Mouse (Mus musculus) gastrocnemius, adult 8-10 months (tissue): ENCODE data around the gene Hcrtr1. TPM values are rescaled to one million over a fixed set of nuclear protein-coding genes. Genes with fewer than 3 reads are reported as not detected.

ENCODE experiments used
- DNase-seq, 2 experiments: peaks; one replicate each; pipeline ENCODE4 v3.0.0; 2022; ENCODE audit warnings: low spot score in 2 of 2
- total RNA-seq, 4 experiments: library from RNA; stranded (reverse); gene quantifications; 2 replicates each; pipeline ENCODE4 v1.2.4; 2022

The Hcrtr1 gene
- total RNA-seq = under 1 TPM in 1 of 4 experiments, not detected in 3; 0.22 TPM

GRCm38 (mm10) chr4:130139214-130139492, at the start of gene Hcrtr1:
Hcrtr1 (minus strand) TSS chr4:130139359.
- DNase-seq = no peak

- peak in 1 of 2 experiments; percentile 51 for DNase-seq
Observed at GRCm38 (mm10) chr4:130188806-130189297, 49.7 kb upstream of the Hcrtr1 start.

GRCm38 (mm10) chr4:130186891-130187290, 47.7 kb upstream of the Hcrtr1 start:
- no peak for DNase-seq

GRCm38 (mm10) chr4:130186450-130186849, 47.3 kb upstream of the Hcrtr1 start:
- no peak for DNase-seq

GRCm38 (mm10) chr4:130183879-130184278, 44.7 kb upstream of the Hcrtr1 start:
- DNase-seq = no peak

GRCm38 (mm10) chr4:130183023-130183422, 43.9 kb upstream of the Hcrtr1 start:
- DNase-seq = no peak

GRCm38 (mm10) chr4:130181886-130182285, 42.7 kb upstream of the Hcrtr1 start:
- no peak for DNase-seq

GRCm38 (mm10) chr4:130180909-130181602, 41.9 kb upstream of the Hcrtr1 start:
- DNase-seq = no peak

- no peak for DNase-seq
Observed at GRCm38 (mm10) chr4:130179876-130180275, 40.7 kb upstream of the Hcrtr1 start.

- no peak for DNase-seq
Observed at GRCm38 (mm10) chr4:130177536-130177935, 38.4 kb upstream of the Hcrtr1 start.

GRCm38 (mm10) chr4:130177087-130177486, 37.9 kb upstream of the Hcrtr1 start:
- no peak for DNase-seq

- no peak for DNase-seq
Observed at GRCm38 (mm10) chr4:130176156-130176720, 37.1 kb upstream of the Hcrtr1 start.

GRCm38 (mm10) chr4:130175072-130175711, 36.0 kb upstream of the Hcrtr1 start, which contains the start of gene Tinagl1:
Tinagl1 (minus strand) TSS chr4:130175122.
- no peak for DNase-seq

- DNase-seq = no peak
Observed at GRCm38 (mm10) chr4:130174335-130175031, 35.3 kb upstream of the Hcrtr1 start.

GRCm38 (mm10) chr4:130173911-130174311, 34.8 kb upstream of the Hcrtr1 start:
- DNase-seq = no peak

- no peak for DNase-seq
Observed at GRCm38 (mm10) chr4:130173060-130173822, 34.1 kb upstream of the Hcrtr1 start.

GRCm38 (mm10) chr4:130171951-130172765, 33.0 kb upstream of the Hcrtr1 start:
- peak in 1 of 2 experiments; percentile 40 for DNase-seq

GRCm38 (mm10) chr4:130170362-130170761, 31.2 kb upstream of the Hcrtr1 start:
- DNase-seq = no peak

GRCm38 (mm10) chr4:130169411-130169971, 30.3 kb upstream of the Hcrtr1 start:
- no peak for DNase-seq
